Mouse (Mus musculus) kidney, postnatal 4 days (tissue): ENCODE data around the gene Cpne6.

ENCODE experiments used
- DNase-seq, 2 experiments: peaks; one replicate each; pipeline ENCODE4 v3.0.0; 2021; ENCODE audit warnings: mixed read lengths in 2 of 2

Gene Cpne6

GRCm38 (mm10) chr14:55505612-55506011 lies 4.6 kb upstream of the Cpne6 start:
- no peak for DNase-seq

GRCm38 (mm10) chr14:55507801-55508200 lies 2.4 kb upstream of the Cpne6 start:
- DNase-seq: no peak

GRCm38 (mm10) chr14:55509540-55509939 lies 705 bp upstream of the Cpne6 start:
- no peak for DNase-seq

- DNase-seq: no peak
Observed at GRCm38 (mm10) chr14:55511037-55511436, 792 bp downstream of the Cpne6 start.

GRCm38 (mm10) chr14:55513927-55514326 lies 3.7 kb downstream of the Cpne6 start:
- DNase-seq: no peak

GRCm38 (mm10) chr14:55515846-55516245 lies 5.6 kb downstream of the Cpne6 start:
- DNase-seq: no peak

- DNase-seq: no peak
Observed at GRCm38 (mm10) chr14:55518897-55519296, 8.7 kb downstream of the Cpne6 start.

- no peak for DNase-seq
Observed at GRCm38 (mm10) chr14:55519604-55520003, 9.4 kb downstream of the Cpne6 start.

- peak; percentile 32 to 57 for DNase-seq
Observed at GRCm38 (mm10) chr14:55520451-55521361, 10.5 kb downstream of the Cpne6 start.

- DNase-seq: no peak
Observed at GRCm38 (mm10) chr14:55524062-55524461, 13.8 kb downstream of the Cpne6 start.

- DNase-seq: no peak
Observed at GRCm38 (mm10) chr14:55524785-55525184, 14.5 kb downstream of the Cpne6 start, which contains the start of gene Nrl. TSS of gene Nrl (minus strand) at chr14:55524981.

GRCm38 (mm10) chr14:55526674-55527073 lies 16.4 kb downstream of the Cpne6 start:
- DNase-seq: no peak

- peak; percentile 42 for DNase-seq
Observed at GRCm38 (mm10) chr14:55527940-55528339, 17.7 kb downstream of the Cpne6 start.

GRCm38 (mm10) chr14:55536116-55536745 lies 26.0 kb downstream of the Cpne6 start:
- DNase-seq: peak; percentile 76

- DNase-seq: peak; percentile 88 to 94
Observed at GRCm38 (mm10) chr14:55540067-55540786, 30.0 kb downstream of the Cpne6 start, which contains the start of gene Pck2. TSS of gene Pck2 (plus strand) at chr14:55540266.

- peak; percentile 92 for DNase-seq
Observed at GRCm38 (mm10) chr14:55540787-55541321, 30.6 kb downstream of the Cpne6 start.

GRCm38 (mm10) chr14:55542268-55542667 lies 32.0 kb downstream of the Cpne6 start:
- DNase-seq: no peak

- DNase-seq: no peak
Observed at GRCm38 (mm10) chr14:55544334-55544733, 34.1 kb downstream of the Cpne6 start.

GRCm38 (mm10) chr14:55550191-55550590 lies 39.9 kb downstream of the Cpne6 start:
- no peak for DNase-seq

- DNase-seq: no peak
Observed at GRCm38 (mm10) chr14:55551347-55551746, 41.1 kb downstream of the Cpne6 start.

GRCm38 (mm10) chr14:55551794-55552193 lies 41.5 kb downstream of the Cpne6 start:
- DNase-seq: no peak

- DNase-seq: no peak
Observed at GRCm38 (mm10) chr14:55554635-55555034, 44.4 kb downstream of the Cpne6 start.

- no peak for DNase-seq
Observed at GRCm38 (mm10) chr14:55555788-55556187, 45.5 kb downstream of the Cpne6 start.
